Mouse (Mus musculus): ENCODE measurements around the gene Pde3a. TPM values are rescaled to one million over a fixed set of nuclear protein-coding genes. Genes with fewer than 3 reads are reported as not detected.

The Pde3a gene
- total RNA-seq (2021): 1 to 10 TPM; 5.7 TPM
- long read RNA-seq, experiment 1: 0 reads
- long read RNA-seq, experiment 2, full-length matches to known transcripts: 1 of 1 reads
- long read RNA-seq, experiment 2, partial matches to known transcripts: 0 of 1 reads
- long read RNA-seq, experiment 2, other reads (novel, unspliced or antisense): 0 of 1 reads

GRCm38 (mm10) chr6:141248691-141249584 lies at the start of gene Pde3a:
Gene Pde3a, plus strand, starts transcription at chr6:141249269.
- DNase-seq: no peak
- intact Hi-C loops (cut with DNase I; ENCODE audit: low total_unique reads): no loop called here

GRCm38 (mm10) chr6:141200173-141200615 lies 48.9 kb upstream of the Pde3a start:
- intact Hi-C loops (cut with DNase I; ENCODE audit: low total_unique reads): no loop called here
- no peak for DNase-seq

- intact Hi-C loops (cut with DNase I; ENCODE audit: low total_unique reads): no loop called here
These were observed 41.5 kb upstream of the Pde3a start for GRCm38 (mm10) chr6:141207531-141207930.

GRCm38 (mm10) chr6:141208283-141208872 lies 40.7 kb upstream of the Pde3a start:
- intact Hi-C loops (cut with DNase I; ENCODE audit: low total_unique reads): no loop called here
- no peak for DNase-seq

More at GRCm38 (mm10) chr6:141207531-141207930, 41.5 kb upstream of the Pde3a start:
- DNase-seq: no peak

GRCm38 (mm10) chr6:141210021-141210420 lies 39.0 kb upstream of the Pde3a start:
- intact Hi-C loops (cut with DNase I; ENCODE audit: low total_unique reads): no loop called here
- no peak for DNase-seq

GRCm38 (mm10) chr6:141221081-141221480 lies 28.0 kb upstream of the Pde3a start:
- intact Hi-C loops (cut with DNase I; ENCODE audit: low total_unique reads): no loop called here
- DNase-seq: no peak

- peak; percentile 23 for DNase-seq
- intact Hi-C loops (cut with DNase I; ENCODE audit: low total_unique reads): no loop called here
These were observed 22.0 kb upstream of the Pde3a start for GRCm38 (mm10) chr6:141226851-141227657.

GRCm38 (mm10) chr6:141227658-141228005 lies 21.4 kb upstream of the Pde3a start:
- DNase-seq: no peak
- intact Hi-C loops (cut with DNase I; ENCODE audit: low total_unique reads): no loop called here

GRCm38 (mm10) chr6:141232756-141233382 lies 16.2 kb upstream of the Pde3a start:
- intact Hi-C loops (cut with DNase I; ENCODE audit: low total_unique reads): no loop called here
- no peak for DNase-seq

GRCm38 (mm10) chr6:141241809-141242208 lies 7.3 kb upstream of the Pde3a start:
- DNase-seq: no peak
- intact Hi-C loops (cut with DNase I; ENCODE audit: low total_unique reads): no loop called here

GRCm38 (mm10) chr6:141245089-141245488 lies 4.0 kb upstream of the Pde3a start:
- DNase-seq: no peak
- intact Hi-C loops (cut with DNase I; ENCODE audit: low total_unique reads): no loop called here

- intact Hi-C loops (cut with DNase I; ENCODE audit: low total_unique reads): no loop called here
- peak; percentile 14 for DNase-seq
These were observed 2.7 kb upstream of the Pde3a start for GRCm38 (mm10) chr6:141246391-141246790.

- intact Hi-C loops (cut with DNase I; ENCODE audit: low total_unique reads): no loop called here
- no peak for DNase-seq
These were observed 988 bp upstream of the Pde3a start for GRCm38 (mm10) chr6:141248081-141248480.

GRCm38 (mm10) chr6:141249585-141250295 lies 671 bp downstream of the Pde3a start:
- intact Hi-C loops (cut with DNase I; ENCODE audit: low total_unique reads): no loop called here

GRCm38 (mm10) chr6:141250296-141250629 lies 1.2 kb downstream of the Pde3a start:
- DNase-seq: peak; percentile 26
- intact Hi-C loops (cut with DNase I; ENCODE audit: low total_unique reads): no loop called here

More at GRCm38 (mm10) chr6:141249585-141250295, 671 bp downstream of the Pde3a start:
- peak; percentile 81 for DNase-seq

GRCm38 (mm10) chr6:141250984-141251383 lies 1.9 kb downstream of the Pde3a start:
- intact Hi-C loops (cut with DNase I; ENCODE audit: low total_unique reads): no loop called here
- no peak for DNase-seq

- DNase-seq: no peak
- intact Hi-C loops (cut with DNase I; ENCODE audit: low total_unique reads): no loop called here
These were observed 3.5 kb downstream of the Pde3a start for GRCm38 (mm10) chr6:141252520-141252919.

- DNase-seq: no peak
- intact Hi-C loops (cut with DNase I; ENCODE audit: low total_unique reads): no loop called here
These were observed 5.9 kb downstream of the Pde3a start for GRCm38 (mm10) chr6:141254956-141255355.

- no peak for DNase-seq
- intact Hi-C loops (cut with DNase I; ENCODE audit: low total_unique reads): no loop called here
These were observed 7.8 kb downstream of the Pde3a start for GRCm38 (mm10) chr6:141256896-141257295.
